Mouse (Mus musculus) spleen, adult 2 months (tissue): ENCODE measurements around the gene Tm4sf19.

ENCODE experiments used
- CTCF ChIP-seq: fragments of 200-500 bp; IDR thresholded peaks from 2 replicates; pipeline ENCODE4 v1.5.1; 2011; ENCODE audit warnings: mild to moderate bottlenecking, inconsistent platforms; ENCODE audit not compliant: insufficient read depth, insufficient read length, insufficient replicate concordance; ENCODE audit errors: extremely low read depth
- POLR2A ChIP-seq: fragments of 200-500 bp; IDR thresholded peaks from 2 replicates; pipeline ENCODE4 v1.6.1; 2011; ENCODE audit warnings: low read depth, low read length, inconsistent platforms

GRCm38 (mm10) chr16:32363530-32363929 lies 36.8 kb upstream of the Tm4sf19 start:
- TF ChIP-seq CTCF (no peak), POLR2A (no peak)
